Mouse (Mus musculus) midbrain, embryonic 16.5 days (tissue): ENCODE measurements at regions not wholly inside any gene's neighbourhood (a gene's known extent, or its start where the extent isn't known, plus 50 kb on each side); places are given as distances from the start of the nearest gene placed in this dataset.

Source experiments
- ATAC-seq: fragments of 200-750 bp; cut with Nextera tagmentation; 2 replicates; pipeline ENCODE4 v1.8.0; 2017; ENCODE audit warnings: moderate TSS enrichment
- H3K27ac ChIP-seq: fragments of 300-500 bp; sonication (generic); 2 replicates; pipeline ENCODE4 v1.5.1; 2014; ENCODE audit warnings: mild to moderate bottlenecking, low read length, mixed read lengths
- H3K27me3 ChIP-seq: fragments of 300-500 bp; sonication (generic); 2 replicates; pipeline ENCODE4 v1.6.1; 2014; ENCODE audit warnings: low read depth, low read length, mixed read lengths; ENCODE audit not compliant: control insufficient read depth, insufficient read depth
- H3K36me3 ChIP-seq: fragments of 300-500 bp; sonication (generic); 2 replicates; pipeline ENCODE4 v1.6.1; 2014; ENCODE audit warnings: mild to moderate bottlenecking, low read length, moderate library complexity, mixed read lengths; ENCODE audit not compliant: control insufficient read depth, insufficient read depth
- H3K4me1 ChIP-seq: fragments of 300-500 bp; sonication (generic); 2 replicates; pipeline ENCODE4 v1.6.1; 2014; ENCODE audit warnings: mild to moderate bottlenecking, low read length, mixed read lengths; ENCODE audit not compliant: control insufficient read depth, insufficient read depth
- H3K4me2 ChIP-seq: fragments of 300-500 bp; sonication (generic); 2 replicates; pipeline ENCODE4 v1.6.1; 2014; ENCODE audit warnings: mild to moderate bottlenecking, low read length, mixed read lengths
- H3K4me3 ChIP-seq: fragments of 300-500 bp; sonication (generic); 2 replicates; pipeline ENCODE4 v1.5.1; 2014; ENCODE audit warnings: low read depth, mild to moderate bottlenecking, low read length, moderate library complexity, mixed read lengths
- H3K9ac ChIP-seq: fragments of 300-500 bp; sonication (generic); 2 replicates; pipeline ENCODE4 v1.6.1; 2014; ENCODE audit warnings: low read depth, low read length, mixed read lengths
- H3K9me3 ChIP-seq: fragments of 300-500 bp; sonication (generic); replicated peaks from 2 replicates; pipeline ENCODE4 v1.6.1; 2014; ENCODE audit warnings: mild to moderate bottlenecking, low read length, mixed read lengths; ENCODE audit not compliant: control insufficient read depth, poor library complexity, severe bottlenecking
- WGBS: fragments of 180-500 bp; shearing (Covaris S2); extraction: QIAGEN DNeasy Blood & Tissue Kit; methylation state at CpG from one replicate; pipeline ENCODE4 v1.1.7; 2014; 5-methylcytosine and 5-hydroxymethylcytosine counted together

DNA sequence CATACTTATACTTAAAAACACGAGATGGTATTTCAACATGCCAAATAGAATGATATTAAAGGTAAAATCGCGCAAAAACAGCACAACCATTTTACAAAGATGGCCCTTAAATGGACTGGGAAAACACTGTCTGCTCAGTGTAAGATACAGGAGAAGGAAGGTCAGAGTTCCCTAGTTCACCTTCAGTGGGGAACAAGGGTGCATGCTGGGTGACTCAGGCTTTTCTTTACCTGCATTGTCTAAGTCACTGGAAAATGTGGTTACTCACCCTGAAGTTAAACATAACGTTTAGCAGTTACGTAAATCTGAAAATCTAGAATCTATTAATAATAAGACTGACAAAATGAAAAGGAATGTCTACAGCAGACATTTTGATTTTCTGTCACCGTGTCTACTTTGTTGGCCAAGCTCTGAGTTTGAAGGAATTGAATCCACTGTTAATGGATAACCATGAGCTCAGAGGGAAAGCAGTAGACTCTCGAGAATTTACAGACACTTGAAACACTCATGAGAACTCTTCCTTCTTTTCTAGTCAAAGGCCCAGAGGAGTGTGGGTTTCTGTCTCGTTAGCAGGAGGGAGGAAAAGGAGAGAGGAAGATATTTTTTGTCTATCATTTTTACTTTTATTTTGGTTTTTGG lies 63.5 kb upstream of the Cdh6 start:
- no peaks in the 10 kb centered on the region for H3K9me3 ChIP-seq

DNA sequence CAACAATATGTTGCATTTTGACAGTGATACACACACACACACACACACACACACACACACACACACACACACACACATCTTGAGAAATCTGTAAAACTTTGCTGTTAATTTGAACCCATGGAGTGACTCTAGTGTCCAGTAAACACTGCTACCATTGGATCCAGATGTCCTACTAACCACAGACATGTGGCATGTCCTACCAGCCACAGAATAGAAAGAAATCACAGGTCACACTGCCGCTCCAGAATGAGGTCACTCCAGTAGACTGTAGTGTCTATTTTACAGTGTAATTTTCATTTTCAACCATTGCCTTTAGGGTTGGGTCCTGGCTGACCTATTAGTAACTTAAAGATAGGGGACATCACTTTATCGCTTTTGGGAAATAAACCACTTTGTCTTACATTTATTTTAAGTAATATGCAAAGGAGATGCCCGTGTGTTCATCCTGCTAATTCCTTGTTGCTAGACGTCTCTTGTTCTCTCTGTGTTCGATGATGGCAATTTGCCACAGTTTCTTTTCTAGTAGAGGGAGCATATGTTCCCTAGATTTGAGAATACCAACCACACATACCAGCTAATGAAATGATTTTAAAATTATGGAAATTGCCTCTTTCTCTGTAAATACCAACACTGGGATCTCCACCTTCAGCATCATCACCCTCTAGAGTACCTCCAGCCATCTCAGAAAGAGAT lies 59.2 kb upstream of the Cdh6 start:
- 80% methylated on average over 5 of the region's 5 CpGs for WGBS
- H3K4me2 ChIP-seq, result no peak overlapping the region
- no peak overlapping the region for H3K4me3 ChIP-seq
- ATAC-seq, result no peak
- H3K9ac ChIP-seq, result no peak overlapping the region
- no peaks in the 10 kb centered on the region for H3K36me3 ChIP-seq
- no peak overlapping the region for H3K27ac ChIP-seq
- no peaks in the 10 kb centered on the region for H3K27me3 ChIP-seq
- 0 out of 2 replicates have a peak, but pooled peaks cover 2% of the 10 kb centered on the region for H3K4me1 ChIP-seq
- no peaks in the 10 kb centered on the region for H3K9me3 ChIP-seq

More for the DNA sequence above, 63.5 kb upstream of the Cdh6 start:
- H3K36me3 ChIP-seq, result no peaks in the 10 kb centered on the region
- no peak overlapping the region for H3K4me2 ChIP-seq
- WGBS, result 83% methylated on average over 8 of the region's 8 CpGs
- ATAC-seq, result no peak
- H3K4me1 ChIP-seq, result no peaks in the 10 kb centered on the region
- H3K9ac ChIP-seq, result no peak overlapping the region
- no peaks in the 10 kb centered on the region for H3K27me3 ChIP-seq
- H3K4me3 ChIP-seq, result no peak overlapping the region
- H3K27ac ChIP-seq, result no peak overlapping the region

DNA sequence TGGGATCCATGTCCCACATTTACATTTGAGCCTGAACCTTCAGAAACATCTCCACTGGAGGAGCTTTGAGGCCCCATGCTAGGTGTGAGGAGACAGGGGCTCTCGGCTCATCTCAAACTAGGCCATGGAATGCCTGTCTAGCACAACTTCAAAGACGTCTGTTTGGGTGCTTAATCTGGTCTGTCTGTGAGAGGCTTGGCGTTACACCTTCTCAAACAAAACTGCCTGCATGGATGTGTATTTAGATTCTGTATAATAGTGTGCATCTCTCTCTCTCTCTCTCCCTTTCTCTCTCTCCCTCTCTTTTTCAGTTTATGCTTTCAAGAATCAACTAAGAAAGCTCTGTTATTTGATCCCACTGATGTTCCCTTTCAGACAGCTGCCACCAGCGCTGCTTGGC lies 58.1 kb upstream of the Cdh6 start:
- H3K9me3 ChIP-seq, result no peaks in the 10 kb centered on the region
- WGBS, result 17% methylated on average over 4 of the region's 4 CpGs
- ATAC-seq, result peak; percentile 58; the same call in 1 of the 2 replicates
- H3K4me1 ChIP-seq, result 0 out of 2 replicates have a peak, but pooled peaks cover 2% of the 10 kb centered on the region
- H3K4me3 ChIP-seq, result no peak overlapping the region
- no peaks in the 10 kb centered on the region for H3K27me3 ChIP-seq
- H3K9ac ChIP-seq, result no peak overlapping the region
- H3K4me2 ChIP-seq, result no peak overlapping the region
- 0 out of 2 replicates have a peak overlapping the region, but pooled peaks have one; percentile 29 for H3K27ac ChIP-seq
- no peaks in the 10 kb centered on the region for H3K36me3 ChIP-seq

DNA sequence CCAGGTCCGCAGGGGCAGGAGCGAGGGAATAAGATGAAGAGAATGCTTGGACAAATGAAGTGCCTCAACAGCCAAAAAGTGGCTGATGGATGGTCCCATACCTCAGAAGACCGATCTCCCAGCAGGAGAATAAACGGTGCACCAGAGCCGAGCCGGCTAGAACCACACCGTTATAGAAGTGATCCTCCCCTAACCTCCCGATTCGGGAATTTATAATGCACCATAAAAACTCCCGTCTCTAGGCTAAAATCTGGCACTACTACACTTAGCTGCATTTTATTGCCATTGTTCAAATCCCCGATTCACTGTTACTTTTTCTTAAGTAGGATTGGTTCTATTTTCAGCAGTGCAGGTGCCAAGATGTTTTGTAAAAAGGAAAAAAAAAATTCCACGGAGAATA lies 54.6 kb upstream of the Cdh6 start:
- no peaks in the 10 kb centered on the region for H3K27me3 ChIP-seq
- no peaks in the 10 kb centered on the region for H3K36me3 ChIP-seq
- no peak overlapping the region for H3K4me2 ChIP-seq
- H3K4me1 ChIP-seq, result 0 out of 2 replicates have a peak, but pooled peaks cover 2% of the 10 kb centered on the region
- ATAC-seq, result no peak
- no peak overlapping the region for H3K27ac ChIP-seq
- H3K9me3 ChIP-seq, result no peaks in the 10 kb centered on the region
- no peak overlapping the region for H3K4me3 ChIP-seq
- 94% methylated on average over 12 of the region's 12 CpGs for WGBS
- H3K9ac ChIP-seq, result no peak overlapping the region
